Mouse (Mus musculus) R1 (cell line): ENCODE results near the gene Gm21958.
"Not testable (repeated sequence)": the region's sequence is repeated elsewhere in the genome, so short reads cannot be mapped to it uniquely, and the experiment has no call there.

Experiments used
- DNase-seq: peaks from one replicate; pipeline ENCODE4 v3.0.0-alpha.2; 2018; ENCODE audit warnings: low read depth, low spot score

The Gm21958 gene

DNA sequence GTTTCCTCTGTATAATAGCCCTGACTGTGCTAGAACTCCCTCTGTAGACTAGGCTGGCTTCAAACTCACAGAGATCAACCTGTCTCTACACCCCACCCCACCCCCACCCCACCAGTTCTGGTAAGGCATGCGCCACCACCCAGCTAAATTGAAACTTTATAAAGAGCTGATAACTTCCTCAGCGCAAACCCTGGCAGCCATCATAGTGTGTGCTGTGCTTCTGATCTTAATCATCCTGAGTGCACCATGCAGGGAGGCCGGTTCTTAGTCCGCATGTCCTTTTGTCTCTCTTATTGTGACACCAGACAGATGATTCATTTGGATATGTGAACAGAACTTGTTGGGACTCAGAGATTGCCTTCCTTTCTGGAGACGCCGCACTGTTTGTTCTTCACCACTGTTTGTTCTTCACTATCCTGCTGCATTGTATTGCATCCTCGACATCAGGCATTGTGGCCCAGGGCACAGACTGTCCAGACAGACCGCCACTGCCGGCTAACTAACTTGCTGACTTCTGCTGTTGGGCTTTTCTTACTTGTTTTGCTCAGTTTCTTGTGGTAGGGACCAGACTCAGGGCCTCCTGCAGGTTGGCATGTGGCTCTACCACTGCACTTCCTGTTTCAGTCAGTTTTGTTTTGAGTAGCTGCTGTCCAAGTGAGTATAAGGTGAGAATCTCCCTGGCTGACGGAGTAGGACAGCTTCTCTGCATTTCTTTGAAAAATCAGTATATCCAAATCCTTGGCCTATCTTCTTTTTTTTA, 9.8 kb upstream of the Gm21958 start:
- DNase-seq: peak; percentile 49

DNA sequence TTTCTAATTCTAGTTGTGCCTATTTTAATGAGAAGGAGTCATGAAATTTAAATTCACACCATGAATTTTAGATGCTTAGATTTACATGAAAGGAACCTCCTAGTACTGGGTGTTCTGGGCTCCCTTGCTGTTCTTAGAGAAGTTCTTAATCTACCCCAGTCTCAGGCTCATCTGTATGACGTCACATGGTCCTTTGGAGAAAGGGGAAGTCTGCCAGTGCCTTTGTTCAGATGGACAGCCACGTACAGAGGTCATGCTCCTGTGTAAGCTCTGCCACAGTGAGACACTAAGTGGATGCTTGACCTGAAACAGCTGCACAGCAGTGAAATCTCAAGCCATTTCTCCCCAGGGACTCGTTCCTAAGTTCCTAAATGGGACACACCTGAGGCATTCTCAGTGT, 4.8 kb upstream of the Gm21958 start:
- peak; percentile 5 for DNase-seq

- DNase-seq: no peak
Observed at GRCm38 (mm10) chr3:54717348-54717747, 3.2 kb upstream of the Gm21958 start.

- no peak for DNase-seq
Observed at GRCm38 (mm10) chr3:54715461-54715860, 1.3 kb upstream of the Gm21958 start.

DNA sequence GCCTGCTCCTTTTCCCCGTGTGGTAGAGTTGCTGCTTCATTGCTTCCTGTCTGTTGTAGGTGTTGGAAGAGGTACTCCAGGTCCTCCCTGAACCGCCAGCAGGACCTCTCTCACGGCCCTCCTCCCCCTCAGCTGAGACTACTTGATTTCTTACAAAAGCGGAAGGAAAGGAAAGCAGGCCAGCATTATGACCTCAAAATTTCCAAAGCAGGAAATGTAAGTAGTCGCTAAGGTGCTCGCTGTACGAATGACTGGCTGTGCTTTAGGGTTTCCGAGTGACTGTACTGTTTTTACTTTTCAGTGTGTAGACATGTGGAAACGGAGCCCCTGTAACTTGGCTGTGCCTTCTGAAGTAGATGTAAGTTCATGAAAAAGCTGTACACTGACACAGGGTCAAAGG, 5.2 kb downstream of the Gm21958 start:
- no peak for DNase-seq

DNA sequence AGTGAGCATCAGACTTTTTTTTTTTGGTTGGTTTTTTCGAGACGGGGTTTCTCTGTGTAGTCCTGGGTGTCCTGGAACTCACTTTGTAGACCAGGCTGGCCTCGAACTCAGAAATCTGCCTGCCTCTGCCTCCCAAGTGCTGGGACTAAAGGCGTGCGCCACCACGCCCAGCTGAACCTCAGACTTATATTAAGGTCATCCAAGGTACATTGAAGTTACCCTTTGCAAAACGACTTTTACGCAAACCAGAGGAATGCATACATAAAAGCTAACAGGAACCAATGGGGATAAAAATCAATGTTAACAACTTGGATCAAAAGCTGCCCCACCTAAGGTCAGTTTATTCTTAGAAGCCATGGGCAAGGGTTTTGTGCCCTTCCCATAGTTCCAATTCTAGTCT, 10.0 kb downstream of the Gm21958 start:
- DNase-seq: not testable (repeated sequence)

- no peak for DNase-seq
Observed at GRCm38 (mm10) chr3:54699759-54700301, 14.3 kb downstream of the Gm21958 start.

DNA sequence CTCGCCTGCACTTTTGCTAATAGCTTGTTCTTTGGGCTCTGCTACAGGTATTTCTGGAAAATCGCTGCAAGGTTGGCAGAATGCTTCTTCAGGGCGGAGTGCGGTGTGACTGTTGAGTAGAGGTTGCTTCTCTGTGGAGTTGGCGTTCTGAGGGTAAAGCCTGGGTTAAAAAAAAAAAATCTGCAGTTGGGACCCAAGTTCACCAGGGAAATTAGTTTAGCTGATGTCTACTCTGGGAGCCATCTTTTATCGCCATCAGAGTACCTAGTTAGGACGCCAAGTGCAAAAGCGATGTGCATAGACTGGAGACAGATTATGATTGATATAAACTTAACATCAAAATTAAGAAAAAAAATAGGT, 21.1 kb downstream of the Gm21958 start:
- DNase-seq: no peak

DNA sequence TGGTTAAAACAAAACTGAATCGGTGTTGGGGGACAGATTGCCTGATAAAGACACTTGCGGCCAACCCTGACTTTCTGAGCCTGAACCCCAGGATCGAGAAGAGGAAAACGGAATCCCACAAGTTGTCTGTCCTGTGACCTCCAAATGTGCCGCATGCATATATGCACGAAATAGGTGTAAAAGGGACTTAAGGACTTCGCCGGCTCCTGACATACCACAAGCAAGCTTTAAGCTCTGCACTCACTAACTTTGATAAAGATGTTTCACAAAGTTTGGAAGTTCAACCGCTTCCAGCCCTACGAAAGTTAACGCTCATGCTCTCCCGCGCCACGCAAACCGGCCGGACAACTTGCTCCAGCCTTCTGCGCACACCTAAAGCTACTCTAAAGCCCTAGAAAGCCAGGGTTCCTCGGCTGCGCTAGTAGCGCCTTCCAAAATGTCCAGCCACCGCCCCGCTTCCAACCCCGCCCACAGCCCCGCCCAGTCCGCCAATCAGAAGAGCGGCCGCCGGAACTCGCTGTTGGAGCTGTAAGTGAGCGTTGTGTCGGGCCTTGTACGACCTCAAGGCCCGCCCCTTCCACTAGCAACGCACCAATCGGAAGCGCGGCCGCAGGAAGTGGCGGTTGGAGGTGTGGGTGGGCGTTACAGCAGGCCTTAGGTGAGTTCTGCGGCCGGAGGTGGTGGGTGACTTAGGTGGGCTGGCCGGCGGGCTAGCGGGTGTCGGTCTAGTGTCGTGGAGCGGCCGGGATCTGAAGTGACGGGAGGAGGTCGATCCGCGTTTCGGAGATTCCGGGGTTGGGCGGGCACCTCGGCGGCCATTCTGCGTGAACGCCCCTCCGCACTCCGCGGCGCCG, 21.7 kb downstream of the Gm21958 start, which contains the start of gene Supt20:
Supt20 (plus strand) TSS at position 606 of the 854 bp plus-strand sequence.
- DNase-seq: peak; percentile 98

GRCm38 (mm10) chr3:54689091-54689490, 25.1 kb downstream of the Gm21958 start:
- no peak for DNase-seq

DNA sequence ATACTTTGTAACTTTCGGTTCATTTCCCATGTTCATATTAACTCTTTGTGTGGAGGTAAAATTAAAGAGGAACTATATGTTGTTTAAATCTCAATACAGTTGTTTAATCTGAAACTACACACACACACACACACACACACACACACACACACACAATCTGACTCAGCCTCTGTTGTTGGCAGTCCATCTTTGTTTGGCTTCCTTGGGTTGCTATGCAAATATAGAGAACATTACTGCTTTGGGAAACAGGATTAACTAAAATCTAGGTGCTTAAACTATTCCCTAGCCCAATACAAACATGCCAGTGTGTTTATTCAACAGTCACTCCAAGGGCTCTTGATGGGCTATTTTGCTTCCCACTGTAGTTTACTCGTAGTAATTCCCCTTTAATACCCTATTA, 26.9 kb downstream of the Gm21958 start:
- no peak for DNase-seq

GRCm38 (mm10) chr3:54685202-54685601, 29.0 kb downstream of the Gm21958 start:
- no peak for DNase-seq

DNA sequence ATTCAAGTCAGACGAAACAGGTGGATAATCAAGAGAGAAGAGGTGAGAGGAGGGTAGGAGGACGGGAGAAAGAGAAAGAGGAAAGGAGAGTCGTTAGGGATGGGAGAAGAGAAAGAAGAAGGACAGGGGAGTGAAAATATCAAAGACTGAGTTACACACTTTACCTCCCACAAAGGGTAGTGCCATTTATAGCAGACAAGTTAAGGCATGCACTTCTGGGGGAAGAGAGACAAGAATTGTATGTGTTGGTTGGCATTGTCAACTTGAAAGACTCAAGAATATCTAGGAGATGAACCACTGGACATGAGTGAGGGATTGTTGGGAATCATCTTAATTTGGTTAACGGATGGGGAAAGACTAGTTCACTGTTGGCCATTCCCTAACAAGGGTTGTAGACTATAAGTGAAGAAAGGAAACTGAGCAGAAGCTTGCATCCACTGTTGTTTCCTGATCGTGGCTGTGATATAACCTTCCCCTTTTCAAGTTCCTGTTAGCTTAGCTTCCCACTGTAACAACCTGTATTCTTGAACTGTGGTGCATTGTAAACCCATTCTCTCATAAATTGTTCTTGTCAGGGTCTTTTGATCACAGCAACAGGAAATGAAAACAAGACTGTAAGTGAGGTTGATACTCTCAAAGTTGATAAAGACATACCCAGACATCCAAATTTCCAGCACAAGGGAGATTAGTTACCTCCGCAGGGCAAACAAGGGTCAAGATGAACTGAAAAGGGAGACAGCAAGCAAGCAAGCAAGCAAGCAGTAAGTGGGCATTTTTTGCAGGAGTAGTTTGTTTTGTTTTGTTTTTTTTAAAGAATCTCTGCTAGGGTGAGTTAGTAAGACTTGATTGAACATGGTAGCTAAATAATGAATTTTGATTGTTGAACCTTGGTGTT, 32.6 kb downstream of the Gm21958 start:
- DNase-seq: no peak

DNA sequence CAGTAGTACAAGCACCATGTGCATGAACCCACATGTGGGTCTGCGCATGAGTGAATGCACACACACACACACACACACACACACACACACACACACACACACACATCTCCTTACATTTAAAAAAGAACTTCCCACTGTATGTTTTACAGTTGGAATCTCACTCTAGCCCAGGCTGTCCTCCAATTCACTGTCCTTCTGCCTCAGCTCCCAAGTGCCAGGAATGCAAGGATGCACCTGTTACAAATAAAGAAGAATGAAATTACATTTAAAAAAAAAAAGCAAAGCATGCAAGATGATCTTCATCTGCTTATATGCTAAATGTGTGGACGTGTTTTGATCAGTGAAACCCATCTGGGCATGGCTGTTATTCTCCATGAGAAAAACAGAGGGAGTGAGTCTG, 37.3 kb downstream of the Gm21958 start:
- DNase-seq: no peak

DNA sequence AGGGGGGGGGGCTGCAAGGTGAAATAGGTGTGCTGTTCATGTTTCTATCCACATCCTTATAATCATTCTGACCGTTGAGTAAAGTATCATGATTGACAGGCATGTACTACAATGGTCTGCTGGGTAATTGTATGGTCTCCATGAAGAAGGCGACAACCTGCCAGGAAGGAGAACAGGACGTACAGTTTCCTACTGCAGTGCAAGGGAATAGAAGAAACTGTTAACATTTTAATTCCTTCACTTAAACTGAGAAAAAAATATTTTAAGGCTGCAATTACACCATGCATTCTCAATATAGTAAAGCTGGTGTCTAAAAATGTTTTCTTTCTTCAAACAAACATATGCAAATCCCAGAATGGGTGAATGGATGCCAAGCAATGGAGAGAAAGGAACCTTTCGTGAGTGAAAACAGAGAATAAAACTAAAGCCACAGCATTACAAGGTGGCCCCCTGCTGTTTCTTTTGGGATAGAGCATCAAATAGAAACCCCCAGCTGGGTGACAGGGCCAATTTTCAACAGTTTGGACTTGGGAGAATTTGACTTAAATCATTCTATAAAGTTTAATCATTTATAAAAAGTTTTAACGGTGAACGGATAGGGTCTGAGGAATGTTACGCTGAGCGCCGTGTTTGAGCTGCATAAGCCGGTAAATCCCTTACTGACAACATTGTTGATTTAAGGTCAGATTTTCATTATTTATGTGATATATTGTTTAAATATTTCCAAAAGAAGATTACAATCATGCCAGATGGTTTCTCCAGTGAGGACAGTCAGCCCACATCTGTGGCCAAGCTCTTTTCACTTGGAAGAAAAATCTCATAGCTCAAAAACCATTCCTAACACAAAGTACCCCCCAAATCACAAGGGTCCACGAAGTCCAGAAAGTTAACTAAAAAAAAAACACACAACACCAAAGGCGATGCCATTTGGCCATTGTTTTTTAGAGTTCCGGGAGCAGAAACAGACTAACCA, 41.3 kb downstream of the Gm21958 start:
- DNase-seq: peak; percentile 23

DNA sequence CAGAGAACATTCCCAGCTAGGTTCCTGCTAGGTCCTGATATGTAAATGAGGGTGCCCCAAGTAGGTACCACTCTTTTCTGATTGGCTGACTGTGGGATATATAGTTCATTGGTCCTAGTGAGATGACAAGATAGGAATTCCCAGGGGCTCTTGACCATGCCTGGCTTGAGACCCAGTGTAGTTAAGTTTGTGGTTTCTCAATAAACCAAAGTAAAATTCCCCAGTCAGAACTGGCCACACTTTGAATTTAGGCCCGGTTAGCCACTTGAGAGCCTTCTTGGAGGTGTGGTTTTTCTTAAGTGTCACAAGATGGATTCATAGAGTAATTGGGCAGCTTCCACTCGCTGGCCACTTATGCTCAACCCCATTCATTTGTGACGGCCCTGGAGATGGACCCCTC, 42.0 kb downstream of the Gm21958 start:
- no peak for DNase-seq

- peak; percentile 37 for DNase-seq
Observed at GRCm38 (mm10) chr3:54669559-54669958, 44.6 kb downstream of the Gm21958 start.

GRCm38 (mm10) chr3:54668722-54669121, 45.4 kb downstream of the Gm21958 start:
- peak; percentile 27 for DNase-seq

GRCm38 (mm10) chr3:54668141-54668540, 46.0 kb downstream of the Gm21958 start:
- DNase-seq: no peak
